Mouse (Mus musculus) testis, adult 2 months (tissue): ENCODE results near the gene Megf8.

ENCODE experiments used
- CTCF ChIP-seq: fragments of 200-500 bp; IDR thresholded peaks from 2 replicates; pipeline ENCODE4 v1.5.1; 2012; ENCODE audit warnings: low read depth, mild to moderate bottlenecking, inconsistent platforms, low read length, moderate library complexity; ENCODE audit not compliant: control insufficient read depth, insufficient read depth, insufficient replicate concordance
- POLR2A ChIP-seq: fragments of 200-500 bp; IDR thresholded peaks from 2 replicates; pipeline ENCODE4 v1.6.1; 2012; ENCODE audit warnings: low read depth, mild to moderate bottlenecking, inconsistent platforms, low read length, moderate library complexity; ENCODE audit not compliant: control insufficient read depth

DNA sequence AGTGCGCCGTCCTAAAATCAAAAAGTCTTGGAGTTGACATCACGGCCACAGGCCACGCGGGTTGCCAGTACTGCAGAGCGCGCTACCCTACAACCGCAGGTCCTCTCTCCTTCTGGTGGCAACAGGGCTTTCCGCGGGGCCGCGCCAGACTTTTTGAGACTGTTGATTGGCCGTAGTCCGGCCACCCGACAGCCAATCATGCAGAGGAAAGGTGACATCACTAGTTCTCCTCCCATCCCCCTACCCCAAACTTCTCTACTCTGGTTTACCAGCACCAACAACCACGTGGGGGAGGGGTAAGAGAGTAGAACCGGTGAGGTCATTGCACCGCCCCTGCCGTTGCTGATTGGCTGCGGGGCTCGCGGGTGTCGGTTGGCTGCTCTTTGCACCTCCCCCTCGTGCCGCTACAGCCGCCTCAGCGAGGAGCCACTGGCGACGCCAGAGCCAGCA is 49.6 kb upstream of the Megf8 start, which contains the start of gene Cic:
- TF ChIP-seq POLR2A (peak; percentile 62), CTCF (no peak)
